Mouse (Mus musculus) G1E (cell line): Measurements from ENCODE around the gene Dalrd3.

ENCODE experiments used
- CTCF ChIP-seq: IDR thresholded peaks from 2 replicates; pipeline ENCODE4 v1.5.1; 2012; ENCODE audit warnings: low read depth, low read length, inconsistent platforms, mixed read lengths
- GATA1 ChIP-seq: IDR thresholded peaks from 2 replicates; pipeline ENCODE4 v1.6.1; 2012; ENCODE audit warnings: borderline replicate concordance, low read length, inconsistent platforms, mixed read lengths
- GATA2 ChIP-seq: IDR thresholded peaks from 2 replicates; pipeline ENCODE4 v1.6.1; 2012; ENCODE audit warnings: low read depth, low read length, inconsistent platforms, borderline replicate concordance
- POLR2AphosphoS5 ChIP-seq: IDR thresholded peaks from 2 replicates; pipeline ENCODE4 v1.6.1; 2012; ENCODE audit warnings: low read depth, low read length, inconsistent platforms; ENCODE audit not compliant: insufficient replicate concordance
- TAL1 ChIP-seq: conservative IDR thresholded peaks from 2 replicates; pipeline ENCODE4 v1.6.1; 2012; ENCODE audit warnings: low read depth, low read length, inconsistent platforms, mixed read lengths

GRCm38 (mm10) chr9:108577934-108578544, 8.4 kb downstream of the Dalrd3 start:
- TF ChIP-seq CTCF: no peak
- TF ChIP-seq GATA1: no peak
- no peak for TF ChIP-seq GATA2
- TF ChIP-seq TAL1: no peak
- no peak for TF ChIP-seq POLR2AphosphoS5
